Mouse (Mus musculus) ES-Bruce4 (cell line): ENCODE results near the gene Slc4a8.

Experiments used
- CTCF ChIP-seq: IDR thresholded peaks from one replicate; pipeline ENCODE4 v1.8.1; 2011; ENCODE audit warnings: low read depth, low read length
- EP300 ChIP-seq: IDR thresholded peaks from 2 replicates; pipeline ENCODE4 v1.6.1; 2011; ENCODE audit warnings: low read depth, low read length; ENCODE audit not compliant: insufficient read depth
- POLR2A ChIP-seq: IDR thresholded peaks from one replicate; pipeline ENCODE4 v1.8.1; 2011; ENCODE audit warnings: low read length; ENCODE audit not compliant: insufficient read depth

DNA sequence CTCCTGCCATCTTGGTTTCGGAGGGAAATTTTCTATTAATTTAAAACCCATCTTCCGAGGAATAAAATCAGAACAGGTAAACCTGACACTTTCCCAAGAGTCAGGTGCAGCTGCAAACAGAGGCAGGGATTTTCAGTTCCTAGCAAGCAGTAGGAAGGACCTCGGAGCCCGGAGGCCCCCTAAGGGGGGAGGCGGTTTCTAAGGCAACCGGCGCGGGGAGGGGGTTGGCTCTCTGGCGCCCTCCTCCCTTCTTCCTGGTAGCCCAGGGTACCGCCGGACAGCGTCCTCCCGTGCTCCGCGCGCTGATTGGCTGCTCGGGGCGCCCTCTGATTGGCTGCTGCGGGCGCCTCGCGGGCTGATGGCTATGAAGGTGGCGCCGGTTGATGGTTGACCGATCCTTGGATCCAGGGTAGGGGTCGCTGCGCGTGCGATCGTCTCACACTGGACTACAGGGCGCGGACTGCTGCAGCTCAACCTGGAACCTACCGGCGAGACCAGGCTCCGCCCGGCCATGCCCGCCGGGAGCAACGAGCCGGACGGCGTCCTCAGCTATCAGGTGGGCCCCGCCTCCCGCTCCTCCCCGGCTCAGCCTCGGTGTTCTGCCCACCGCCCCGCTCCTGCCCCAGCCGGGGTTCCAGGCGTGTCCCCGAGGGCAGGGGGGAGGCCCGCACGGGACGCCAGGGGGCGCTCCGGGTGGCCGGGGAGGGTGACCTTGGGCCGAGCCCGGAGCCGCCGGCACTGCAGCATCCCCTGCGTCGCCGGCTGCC is at the start of gene Slc4a8:
- TF ChIP-seq POLR2A (no peak), CTCF (no peak), EP300 (no peak)
